Mouse (Mus musculus) intestine, embryonic 16.5 days (tissue): Measurements from ENCODE around the gene Trappc6a. TPM values are rescaled to one million over a fixed set of nuclear protein-coding genes. Genes with fewer than 3 reads are reported as not detected.

ENCODE experiments used
- ATAC-seq: fragments of 200-750 bp; cut with Nextera tagmentation; 2 replicates; pipeline ENCODE4 v1.8.0; 2017; ENCODE audit warnings: moderate TSS enrichment, moderate library complexity
- H3K27ac ChIP-seq: fragments of 300-500 bp; sonication (generic); 2 replicates; pipeline ENCODE4 v1.5.1; 2014; ENCODE audit warnings: mild to moderate bottlenecking, low read length
- H3K27me3 ChIP-seq: fragments of 300-500 bp; sonication (generic); replicated peaks from 2 replicates; pipeline ENCODE4 v1.6.1; 2014; ENCODE audit warnings: low read length, control low read depth, mixed read lengths; ENCODE audit not compliant: control insufficient read depth, insufficient read depth
- H3K36me3 ChIP-seq: fragments of 300-500 bp; sonication (generic); 2 replicates; pipeline ENCODE4 v1.6.1; 2014; ENCODE audit warnings: low read length, control low read depth; ENCODE audit not compliant: control insufficient read depth, insufficient read depth
- H3K4me1 ChIP-seq: fragments of 300-500 bp; sonication (generic); 2 replicates; pipeline ENCODE4 v1.6.1; 2014; ENCODE audit warnings: low read length, control low read depth, mixed read lengths; ENCODE audit not compliant: control insufficient read depth, insufficient read depth
- H3K4me2 ChIP-seq: fragments of 300-500 bp; sonication (generic); 2 replicates; pipeline ENCODE4 v1.6.1; 2014; ENCODE audit warnings: low read depth, low read length, control low read depth
- H3K4me3 ChIP-seq: fragments of 300-500 bp; sonication (generic); 2 replicates; pipeline ENCODE4 v1.5.1; 2014; ENCODE audit warnings: mild to moderate bottlenecking, low read length
- H3K9ac ChIP-seq: fragments of 300-500 bp; sonication (generic); 2 replicates; pipeline ENCODE4 v1.6.1; 2014; ENCODE audit warnings: low read depth, low read length
- H3K9me3 ChIP-seq: fragments of 300-500 bp; sonication (generic); 2 replicates; pipeline ENCODE4 v1.6.1; 2016; ENCODE audit warnings: low read length, control low read depth; ENCODE audit not compliant: control insufficient read depth
- WGBS: fragments of 180-500 bp; shearing (Covaris S2); extraction: QIAGEN DNeasy Blood & Tissue Kit; methylation state at CpG from one replicate; pipeline ENCODE4 v1.1.7; 2014; 5-methylcytosine and 5-hydroxymethylcytosine counted together
- polyA plus RNA-seq: library from polyadenylated mRNA; unstranded; fragments of >200 nt; fragmentation: Nextera tagmentation; extraction: Ambion mirVana; gene quantifications from 2 replicates; pipeline ENCODE4 v1.2.1, GENCODE M21; 2015

Gene Trappc6a
- polyA plus RNA-seq, 1 experiment from 2014 or later, result 147 TPM

DNA sequence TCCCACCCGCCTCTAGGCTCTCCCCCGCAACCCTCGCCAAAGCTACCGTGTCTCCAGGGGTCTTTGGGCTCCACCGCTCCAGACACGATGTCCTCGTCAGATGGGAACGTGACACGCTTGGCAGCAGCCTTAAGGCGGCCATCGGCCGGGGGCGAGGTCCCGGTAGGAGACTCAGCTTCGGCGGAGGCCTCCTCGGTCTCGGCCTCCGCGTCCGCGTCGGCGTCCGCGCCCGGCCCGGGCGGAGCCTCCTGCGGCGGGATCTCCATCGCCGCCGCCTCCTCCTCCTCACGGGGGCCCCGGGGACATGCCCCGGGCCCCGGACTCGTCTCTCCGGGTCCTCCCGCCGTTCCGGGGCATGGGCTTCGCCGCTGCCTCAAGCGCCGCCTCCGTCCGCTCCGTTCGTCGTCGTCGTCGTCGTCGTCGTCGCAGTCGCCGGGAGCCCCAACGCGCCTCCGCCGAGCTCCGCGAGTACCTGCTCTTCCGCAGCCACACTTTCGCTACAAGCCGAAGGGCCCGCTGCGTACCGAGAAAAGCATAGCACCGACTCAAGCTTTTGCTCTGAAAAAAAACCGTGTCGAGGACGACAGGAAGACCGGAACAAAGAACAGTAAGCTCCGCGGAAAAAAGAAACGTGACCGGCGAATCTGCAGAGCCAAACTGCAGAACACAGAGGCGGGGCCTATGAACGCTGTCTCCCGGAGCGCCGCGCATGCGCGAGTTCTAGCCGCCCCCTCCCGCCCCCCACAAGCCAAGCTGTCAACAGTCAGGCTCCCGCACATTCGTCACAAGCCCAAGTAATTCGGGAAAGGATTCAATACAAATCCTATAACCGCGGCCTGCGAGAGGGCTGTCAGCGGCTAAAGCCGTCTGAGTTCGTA is 53.8 kb downstream of the Trappc6a start:
- peak overlapping the region; percentile 96 for H3K4me2 ChIP-seq
- peak overlapping the region; percentile 90 for H3K27ac ChIP-seq
- H3K27me3 ChIP-seq, result no peaks in the 10 kb centered on the region
- under 1% methylated on average over 102 of the region's 102 CpGs for WGBS
- peak; percentile 84 for ATAC-seq
- no peaks in the 10 kb centered on the region for H3K9me3 ChIP-seq
- H3K9ac ChIP-seq, result peak overlapping the region; percentile 97
- H3K36me3 ChIP-seq, result peaks cover 17% of the 10 kb centered on the region
- H3K4me3 ChIP-seq, result peak overlapping the region; percentile 94
- H3K4me1 ChIP-seq, result peaks cover 36% of the 10 kb centered on the region

DNA sequence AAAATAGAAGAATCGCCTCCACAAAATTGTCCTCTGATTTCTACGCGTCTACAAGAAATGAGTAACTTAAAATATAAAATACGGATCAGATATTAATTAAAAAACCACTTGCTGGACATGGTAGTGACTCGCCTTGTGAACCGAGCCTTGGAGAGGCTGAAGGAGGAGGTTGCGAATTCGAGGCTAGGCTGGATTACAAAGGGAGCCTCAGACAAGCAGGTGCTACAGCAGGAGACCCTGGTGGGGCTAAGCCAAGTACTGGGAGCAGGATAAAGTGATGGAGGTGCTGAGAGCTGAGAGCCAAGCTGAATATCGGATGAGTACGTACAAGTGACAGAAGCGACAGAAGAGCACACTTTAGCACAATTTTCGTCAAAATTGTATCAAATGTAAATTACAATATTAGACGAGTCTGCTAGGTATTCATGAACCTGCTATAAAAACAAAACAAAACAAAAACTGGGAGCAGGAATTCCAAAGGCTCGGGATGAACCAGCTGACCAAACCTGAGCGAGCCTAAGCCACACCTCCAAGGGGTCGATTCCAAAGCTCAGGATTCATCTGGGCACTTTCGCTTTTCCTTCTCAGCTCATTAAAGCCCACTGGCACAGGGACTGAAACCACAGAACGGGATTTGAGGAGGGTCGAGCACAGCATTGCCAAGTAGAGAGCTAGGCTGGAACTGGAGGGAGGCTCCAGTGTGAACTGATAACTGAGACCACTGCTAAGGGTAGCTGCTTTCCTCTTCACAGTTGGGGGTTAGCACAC is 54.6 kb downstream of the Trappc6a start, which contains the start of gene Ppp1r37:
TSS of gene Ppp1r37 (minus strand) at position 434 of the 768 bp plus-strand sequence.
- Histone ChIP-seq H3K36me3 (peaks cover 17% of the 10 kb centered on the region), H3K27ac (peak within 1 kb of the TSS; percentile 90), H3K4me2 (peak within 1 kb of the TSS; percentile 96), H3K27me3 (no peaks in the 10 kb centered on the region), H3K9me3 (no peaks in the 10 kb centered on the region), H3K4me3 (peak within 1 kb of the TSS; percentile 94), H3K4me1 (peaks cover 33% of the 10 kb centered on the region), H3K9ac (peak within 1 kb of the TSS; percentile 97)
- ATAC-seq, result peak; percentile 19
- 3% methylated on average over 19 of the region's 19 CpGs for WGBS

DNA sequence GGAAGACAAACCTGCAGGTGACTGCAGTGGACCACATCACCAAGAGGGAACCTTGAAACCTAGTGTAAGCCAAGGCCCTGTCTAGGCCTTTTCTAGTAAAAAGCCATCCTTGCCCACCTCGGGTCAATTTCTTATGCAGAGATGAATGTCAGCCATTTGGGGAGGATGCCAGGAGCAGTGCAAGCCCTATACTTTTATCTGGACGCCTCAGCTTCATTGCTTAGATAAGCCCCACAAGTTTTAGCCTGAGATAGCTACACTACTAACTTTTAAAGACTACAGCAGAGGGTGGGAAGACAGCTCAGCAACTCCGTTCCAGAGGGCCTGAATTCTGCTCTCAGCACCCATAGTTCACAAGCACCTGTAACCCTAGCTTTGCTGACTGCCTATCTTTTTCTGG is 55.7 kb downstream of the Trappc6a start:
- H3K27ac ChIP-seq, result no peak overlapping the region

DNA sequence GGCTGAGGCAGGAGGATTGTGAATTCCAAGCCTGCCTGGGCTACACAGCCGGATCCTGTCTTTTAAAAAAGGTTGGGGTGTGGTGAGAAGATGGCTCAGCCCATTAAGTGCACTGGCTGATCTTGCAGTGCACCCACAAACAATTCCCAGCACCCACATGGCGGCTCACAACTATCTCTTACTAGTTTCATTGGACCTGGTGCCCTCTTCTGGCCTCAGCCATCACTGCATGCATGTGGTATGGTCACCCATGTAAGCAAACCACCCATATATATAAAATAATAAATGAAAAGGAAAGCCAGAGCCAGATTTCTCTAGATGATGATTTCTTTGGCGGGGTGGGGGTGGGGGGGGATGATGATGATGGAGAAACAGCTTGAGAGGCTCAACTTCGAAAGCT is 56.3 kb downstream of the Trappc6a start:
- peaks cover 18% of the 10 kb centered on the region for H3K4me1 ChIP-seq
- H3K9ac ChIP-seq, result no peak overlapping the region
- H3K36me3 ChIP-seq, result peaks cover 17% of the 10 kb centered on the region
- 92% methylated on average over 4 of the region's 4 CpGs for WGBS
- H3K27ac ChIP-seq, result no peak overlapping the region
- no peaks in the 10 kb centered on the region for H3K27me3 ChIP-seq
- ATAC-seq, result no peak
- H3K9me3 ChIP-seq, result no peaks in the 10 kb centered on the region
- no peak overlapping the region for H3K4me3 ChIP-seq
- no peak overlapping the region for H3K4me2 ChIP-seq

More for the DNA sequence above, 55.7 kb downstream of the Trappc6a start:
- peaks cover 17% of the 10 kb centered on the region for H3K36me3 ChIP-seq
- no peak overlapping the region for H3K4me3 ChIP-seq
- peaks cover 24% of the 10 kb centered on the region for H3K4me1 ChIP-seq
- WGBS, result 86% methylated on average over 3 of the region's 3 CpGs
- H3K9ac ChIP-seq, result no peak overlapping the region
- H3K9me3 ChIP-seq, result no peaks in the 10 kb centered on the region
- ATAC-seq, result no peak
- H3K27me3 ChIP-seq, result no peaks in the 10 kb centered on the region
- H3K4me2 ChIP-seq, result no peak overlapping the region

Other genes starting within 250 kb of the Trappc6a start
- 106 and 120 TPM in 2 replicates for gene Vasp, start 236.6 kb upstream of the Trappc6a start, polyA plus RNA-seq
- gene Ppm1n, start 228.3 kb upstream of the Trappc6a start, polyA plus RNA-seq, result 0.29 and 0.32 TPM in 2 replicates
- 10.3 and 11.8 TPM in 2 replicates for gene Rtn2, start 225.8 kb upstream of the Trappc6a start, polyA plus RNA-seq
- gene Fosb, start 198.3 kb upstream of the Trappc6a start, polyA plus RNA-seq, result 0.10 and 0.21 TPM in 2 replicates
- 45.8 and 51.3 TPM in 2 replicates for gene Ercc1, start 163.6 kb upstream of the Trappc6a start, polyA plus RNA-seq
- 19.1 and 24.3 TPM in 2 replicates for gene Cd3eap, start 148.9 kb upstream of the Trappc6a start, polyA plus RNA-seq
- 3.1 and 4.2 TPM in 2 replicates for gene Ppp1r13l, start 148.6 kb upstream of the Trappc6a start, polyA plus RNA-seq
- 15.5 and 17.6 TPM in 2 replicates for gene Ercc2, start 126.4 kb upstream of the Trappc6a start, polyA plus RNA-seq
- gene Klc3, start 104.3 kb upstream of the Trappc6a start, polyA plus RNA-seq, result 2.7 and 2.9 TPM in 2 replicates
- gene Ckm, start 103.6 kb upstream of the Trappc6a start, polyA plus RNA-seq, result 15.3 and 17.6 TPM in 2 replicates
- 3.7 and 4.4 TPM in 2 replicates for gene Mark4, start 49.6 kb upstream of the Trappc6a start, polyA plus RNA-seq
- 0.27 and 0.46 TPM in 2 replicates for gene Exoc3l2, start 45.1 kb upstream of the Trappc6a start, polyA plus RNA-seq
- 1.4 and 2.0 TPM in 2 replicates for gene Bloc1s3, start within 50 bp of the Trappc6a start, polyA plus RNA-seq
- gene Nkpd1, start 9.4 kb downstream of the Trappc6a start, polyA plus RNA-seq, result 0.06 and 0.07 TPM in 2 replicates
- gene Ppp1r37, start 54.7 kb downstream of the Trappc6a start, polyA plus RNA-seq, result 15.5 and 18.6 TPM in 2 replicates
- gene Zfp296, start 68.9 kb downstream of the Trappc6a start, polyA plus RNA-seq, result 0.42 and 0.64 TPM in 2 replicates
- gene Gemin7, start 69.2 kb downstream of the Trappc6a start, polyA plus RNA-seq, result 132 and 137 TPM in 2 replicates
- gene Clasrp, start 96.1 kb downstream of the Trappc6a start, polyA plus RNA-seq, result 30.3 and 32.5 TPM in 2 replicates
- 8.8 and 10.6 TPM in 2 replicates for gene Relb, start 121.0 kb downstream of the Trappc6a start, polyA plus RNA-seq
- 70.5 and 77.6 TPM in 2 replicates for gene Clptm1, start 156.6 kb downstream of the Trappc6a start, polyA plus RNA-seq
- 463 and 798 TPM in 2 replicates for gene Apoc2, start 169.5 kb downstream of the Trappc6a start, polyA plus RNA-seq
- gene Gm44805, start 173.0 kb downstream of the Trappc6a start, polyA plus RNA-seq, result not detected in 2 replicates
- gene Apoc4, start 173.1 kb downstream of the Trappc6a start, polyA plus RNA-seq, result 2.6 and 8.3 TPM in 2 replicates
- 39.5 and 43.2 TPM in 2 replicates for gene Apoc1, start 184.3 kb downstream of the Trappc6a start, polyA plus RNA-seq
- 314 and 355 TPM in 2 replicates for gene Apoe, start 190.8 kb downstream of the Trappc6a start, polyA plus RNA-seq
- gene Tomm40, start 207.0 kb downstream of the Trappc6a start, polyA plus RNA-seq, result 143 and 157 TPM in 2 replicates
- 143 and 149 TPM in 2 replicates for gene Nectin2, start 242.1 kb downstream of the Trappc6a start, polyA plus RNA-seq